Mouse (Mus musculus): ENCODE measurements around the gene Grk3.

Gene Grk3

GRCm38 (mm10) chr5:113015236-113016061 lies at the start of gene Grk3:
TSS of gene Grk3 (minus strand) at chr5:113015791.
- DNase-seq (ENCODE audit: low read depth, low spot score): no peak

- no peak for DNase-seq (ENCODE audit: low read depth, low spot score)
Observed at GRCm38 (mm10) chr5:113054308-113054707, 38.7 kb upstream of the Grk3 start.

GRCm38 (mm10) chr5:113050581-113051185 lies 35.1 kb upstream of the Grk3 start:
- no peak for DNase-seq (ENCODE audit: low read depth, low spot score)

- DNase-seq (ENCODE audit: low read depth, low spot score): no peak
Observed at GRCm38 (mm10) chr5:113049876-113050275, 34.3 kb upstream of the Grk3 start.

- DNase-seq (ENCODE audit: low read depth, low spot score): no peak
Observed at GRCm38 (mm10) chr5:113045511-113046273, 30.1 kb upstream of the Grk3 start.

- no peak for DNase-seq (ENCODE audit: low read depth, low spot score)
Observed at GRCm38 (mm10) chr5:113043531-113043930, 27.9 kb upstream of the Grk3 start.

- no peak for DNase-seq (ENCODE audit: low read depth, low spot score)
Observed at GRCm38 (mm10) chr5:113041567-113042071, 26.0 kb upstream of the Grk3 start.

GRCm38 (mm10) chr5:113040776-113041175 lies 25.2 kb upstream of the Grk3 start:
- DNase-seq (ENCODE audit: low read depth, low spot score): no peak

- no peak for DNase-seq (ENCODE audit: low read depth, low spot score)
Observed at GRCm38 (mm10) chr5:113038601-113039000, 23.0 kb upstream of the Grk3 start.

- no peak for DNase-seq (ENCODE audit: low read depth, low spot score)
Observed at GRCm38 (mm10) chr5:113035094-113036047, 19.8 kb upstream of the Grk3 start.

GRCm38 (mm10) chr5:113031201-113031754 lies 15.7 kb upstream of the Grk3 start:
- DNase-seq (ENCODE audit: low read depth, low spot score): no peak

- DNase-seq (ENCODE audit: low read depth, low spot score): no peak
Observed at GRCm38 (mm10) chr5:113030082-113030481, 14.5 kb upstream of the Grk3 start.

- no peak for DNase-seq (ENCODE audit: low read depth, low spot score)
Observed at GRCm38 (mm10) chr5:113026706-113027105, 11.1 kb upstream of the Grk3 start.

- no peak for DNase-seq (ENCODE audit: low read depth, low spot score)
Observed at GRCm38 (mm10) chr5:113024154-113024764, 8.7 kb upstream of the Grk3 start.

- no peak for DNase-seq (ENCODE audit: low read depth, low spot score)
Observed at GRCm38 (mm10) chr5:113018190-113018589, 2.6 kb upstream of the Grk3 start.

GRCm38 (mm10) chr5:113017004-113017403 lies 1.4 kb upstream of the Grk3 start:
- no peak for DNase-seq (ENCODE audit: low read depth, low spot score)

- DNase-seq (ENCODE audit: low read depth, low spot score): no peak
Observed at GRCm38 (mm10) chr5:113014808-113015235, 769 bp downstream of the Grk3 start.

- no peak for DNase-seq (ENCODE audit: low read depth, low spot score)
Observed at GRCm38 (mm10) chr5:113014111-113014807, 1.3 kb downstream of the Grk3 start.

- no peak for DNase-seq (ENCODE audit: low read depth, low spot score)
Observed at GRCm38 (mm10) chr5:113011926-113012325, 3.7 kb downstream of the Grk3 start.

Measured in c-Kit-negative CD71-positive TER-119-positive erythroid progenitor cells, embryonic 14.5 days (primary cell).